Mouse (Mus musculus): ENCODE data around the gene Snrpn.

GRCm38 (mm10) chr7:60170250-60171185 is 30.5 kb upstream of the Snrpn start:
- TF ChIP-seq BHLHE40 (IDR thresholded peaks at IDR 0.05; ENCODE audit: low read depth, low read length) (no peak), CTCF (conservative IDR thresholded peaks at IDR 0.05 in 1 of 2, IDR thresholded peaks at IDR 0.05 in 1 of 2; ENCODE audit: low read depth in 2 of 2, low read length in 2 of 2) (no peak), MAFK (IDR thresholded peaks at IDR 0.05; ENCODE audit: insufficient replicate concordance, low read length) (no peak)
